Mouse (Mus musculus): ENCODE measurements at regions not wholly inside any gene's neighbourhood (a gene's known extent, or its start where the extent isn't known, plus 50 kb on each side); places are given as distances from the start of the nearest gene placed in this dataset.

- Histone ChIP-seq H3K4me2 (replicated peaks; ENCODE audit: low read depth, low read length) (no peak overlapping the region), H3K4me3 (ENCODE audit: low read depth, low read length) (no peak overlapping the region), H3K27ac (ENCODE audit: low read depth, low read length) (no peak overlapping the region), H3K36me3 (ENCODE audit: control insufficient read depth, insufficient read depth, low read length) (no peaks in the 10 kb centered on the region), H3K27me3 (ENCODE audit: control insufficient read depth, insufficient read depth, low read length) (no peaks in the 10 kb centered on the region), H3K4me1 (replicated peaks; ENCODE audit: control insufficient read depth, insufficient read depth, low read length) (no peaks in the 10 kb centered on the region), H3K9me3 (ENCODE audit: control insufficient read depth, low read length) (no peaks in the 10 kb centered on the region), H3K9ac (ENCODE audit: low read depth, low read length) (no peak overlapping the region)
- DNase-seq (ENCODE audit: low spot score) (no peak), ATAC-seq (ENCODE audit: low FRiP score) (no peak)
- WGBS, result 83% methylated on average over 8 of the region's 8 CpGs
These were observed 448.3 kb downstream of the Etnk1 start for GRCm38 (mm10) chr6:143615361-143615760.

- Histone ChIP-seq H3K4me3 (ENCODE audit: low read depth, low read length) (no peak overlapping the region), H3K4me1 (replicated peaks; ENCODE audit: control insufficient read depth, insufficient read depth, low read length) (no peaks in the 10 kb centered on the region), H3K27me3 (ENCODE audit: control insufficient read depth, insufficient read depth, low read length) (no peaks in the 10 kb centered on the region), H3K4me2 (replicated peaks; ENCODE audit: low read depth, low read length) (no peak overlapping the region), H3K9me3 (ENCODE audit: control insufficient read depth, low read length) (no peaks in the 10 kb centered on the region), H3K9ac (ENCODE audit: low read depth, low read length) (no peak overlapping the region), H3K27ac (ENCODE audit: low read depth, low read length) (no peak overlapping the region), H3K36me3 (ENCODE audit: control insufficient read depth, insufficient read depth, low read length) (no peaks in the 10 kb centered on the region)
- DNase-seq (ENCODE audit: low spot score), result no peak
- no peak for ATAC-seq (ENCODE audit: low FRiP score)
- 94% methylated on average over 4 of the region's 4 CpGs for WGBS
These were observed 449.4 kb downstream of the Etnk1 start for GRCm38 (mm10) chr6:143616386-143616785.

- no peaks in the 10 kb centered on the region for H3K4me1 ChIP-seq (replicated peaks; ENCODE audit: control insufficient read depth, insufficient read depth, low read length)
- H3K4me2 ChIP-seq (replicated peaks; ENCODE audit: low read depth, low read length), result no peak overlapping the region
- no peaks in the 10 kb centered on the region for H3K27me3 ChIP-seq (ENCODE audit: control insufficient read depth, insufficient read depth, low read length)
- no peak overlapping the region for H3K9ac ChIP-seq (ENCODE audit: low read depth, low read length)
- no peak for ATAC-seq (ENCODE audit: low FRiP score)
- no peak overlapping the region for H3K27ac ChIP-seq (ENCODE audit: low read depth, low read length)
- WGBS, result 73% methylated on average over 10 of the region's 10 CpGs
- no peaks in the 10 kb centered on the region for H3K9me3 ChIP-seq (ENCODE audit: control insufficient read depth, low read length)
- H3K36me3 ChIP-seq (ENCODE audit: control insufficient read depth, insufficient read depth, low read length), result no peaks in the 10 kb centered on the region
- DNase-seq (ENCODE audit: low spot score), result no peak
- H3K4me3 ChIP-seq (ENCODE audit: low read depth, low read length), result no peak overlapping the region
These were observed 451.5 kb downstream of the Etnk1 start for GRCm38 (mm10) chr6:143618558-143618957.

GRCm38 (mm10) chr6:143620583-143620982 lies 453.6 kb downstream of the Etnk1 start:
- ATAC-seq (ENCODE audit: low FRiP score), result no peak
- 84% methylated on average over 2 of the region's 2 CpGs for WGBS

GRCm38 (mm10) chr6:143622161-143622560 lies 455.1 kb downstream of the Etnk1 start:
- Histone ChIP-seq H3K9ac (ENCODE audit: low read depth, low read length) (no peak overlapping the region), H3K4me2 (replicated peaks; ENCODE audit: low read depth, low read length) (no peak overlapping the region), H3K27me3 (ENCODE audit: control insufficient read depth, insufficient read depth, low read length) (no peaks in the 10 kb centered on the region), H3K36me3 (ENCODE audit: control insufficient read depth, insufficient read depth, low read length) (no peaks in the 10 kb centered on the region), H3K4me1 (replicated peaks; ENCODE audit: control insufficient read depth, insufficient read depth, low read length) (no peaks in the 10 kb centered on the region), H3K27ac (ENCODE audit: low read depth, low read length) (no peak overlapping the region), H3K4me3 (ENCODE audit: low read depth, low read length) (no peak overlapping the region), H3K9me3 (ENCODE audit: control insufficient read depth, low read length) (no peaks in the 10 kb centered on the region)
- no peak for ATAC-seq (ENCODE audit: low FRiP score)
- no peak for DNase-seq (ENCODE audit: low spot score)
- WGBS, result 82% methylated on average over 2 of the region's 2 CpGs

More at GRCm38 (mm10) chr6:143620583-143620982, 453.6 kb downstream of the Etnk1 start:
- no peaks in the 10 kb centered on the region for H3K36me3 ChIP-seq (ENCODE audit: control insufficient read depth, insufficient read depth, low read length)
- H3K4me3 ChIP-seq (ENCODE audit: low read depth, low read length), result no peak overlapping the region
- H3K4me2 ChIP-seq (replicated peaks; ENCODE audit: low read depth, low read length), result no peak overlapping the region
- no peaks in the 10 kb centered on the region for H3K4me1 ChIP-seq (replicated peaks; ENCODE audit: control insufficient read depth, insufficient read depth, low read length)
- DNase-seq (ENCODE audit: low spot score), result no peak
- no peaks in the 10 kb centered on the region for H3K27me3 ChIP-seq (ENCODE audit: control insufficient read depth, insufficient read depth, low read length)
- H3K9me3 ChIP-seq (ENCODE audit: control insufficient read depth, low read length), result no peaks in the 10 kb centered on the region
- no peak overlapping the region for H3K27ac ChIP-seq (ENCODE audit: low read depth, low read length)
- no peak overlapping the region for H3K9ac ChIP-seq (ENCODE audit: low read depth, low read length)

GRCm38 (mm10) chr6:143624901-143625300 lies 457.9 kb downstream of the Etnk1 start:
- H3K4me2 ChIP-seq (replicated peaks; ENCODE audit: low read depth, low read length), result no peak overlapping the region
- H3K27me3 ChIP-seq (ENCODE audit: control insufficient read depth, insufficient read depth, low read length), result no peaks in the 10 kb centered on the region
- no peaks in the 10 kb centered on the region for H3K36me3 ChIP-seq (ENCODE audit: control insufficient read depth, insufficient read depth, low read length)
- no peaks in the 10 kb centered on the region for H3K4me1 ChIP-seq (replicated peaks; ENCODE audit: control insufficient read depth, insufficient read depth, low read length)
- ATAC-seq (ENCODE audit: low FRiP score) (no peak), DNase-seq (ENCODE audit: low spot score) (no peak)
- H3K9me3 ChIP-seq (ENCODE audit: control insufficient read depth, low read length), result no peaks in the 10 kb centered on the region
- H3K27ac ChIP-seq (ENCODE audit: low read depth, low read length), result no peak overlapping the region
- 92% methylated on average over 3 of the region's 3 CpGs for WGBS
- no peak overlapping the region for H3K4me3 ChIP-seq (ENCODE audit: low read depth, low read length)
- H3K9ac ChIP-seq (ENCODE audit: low read depth, low read length), result no peak overlapping the region

GRCm38 (mm10) chr6:143631581-143631980 lies 464.6 kb downstream of the Etnk1 start:
- Histone ChIP-seq H3K4me2 (replicated peaks; ENCODE audit: low read depth, low read length) (no peak overlapping the region), H3K4me1 (replicated peaks; ENCODE audit: control insufficient read depth, insufficient read depth, low read length) (no peaks in the 10 kb centered on the region), H3K27ac (ENCODE audit: low read depth, low read length) (no peak overlapping the region), H3K9ac (ENCODE audit: low read depth, low read length) (no peak overlapping the region), H3K27me3 (ENCODE audit: control insufficient read depth, insufficient read depth, low read length) (no peaks in the 10 kb centered on the region), H3K9me3 (ENCODE audit: control insufficient read depth, low read length) (no peaks in the 10 kb centered on the region), H3K4me3 (ENCODE audit: low read depth, low read length) (no peak overlapping the region), H3K36me3 (ENCODE audit: control insufficient read depth, insufficient read depth, low read length) (no peaks in the 10 kb centered on the region)
- ATAC-seq (ENCODE audit: low FRiP score) (no peak), DNase-seq (ENCODE audit: low spot score) (no peak)
- WGBS, result 78% methylated on average over 7 of the region's 7 CpGs

- WGBS, result 70% methylated on average over 6 of the region's 6 CpGs
- ATAC-seq (ENCODE audit: low FRiP score), result no peak
- DNase-seq (ENCODE audit: low spot score), result no peak
- H3K4me3 ChIP-seq (ENCODE audit: low read depth, low read length), result no peak overlapping the region
- no peaks in the 10 kb centered on the region for H3K36me3 ChIP-seq (ENCODE audit: control insufficient read depth, insufficient read depth, low read length)
- no peaks in the 10 kb centered on the region for H3K27me3 ChIP-seq (ENCODE audit: control insufficient read depth, insufficient read depth, low read length)
- no peak overlapping the region for H3K27ac ChIP-seq (ENCODE audit: low read depth, low read length)
- no peaks in the 10 kb centered on the region for H3K4me1 ChIP-seq (replicated peaks; ENCODE audit: control insufficient read depth, insufficient read depth, low read length)
- no peak overlapping the region for H3K4me2 ChIP-seq (replicated peaks; ENCODE audit: low read depth, low read length)
- H3K9ac ChIP-seq (ENCODE audit: low read depth, low read length), result no peak overlapping the region
- H3K9me3 ChIP-seq (ENCODE audit: control insufficient read depth, low read length), result no peaks in the 10 kb centered on the region
These were observed 466.7 kb downstream of the Etnk1 start for GRCm38 (mm10) chr6:143633710-143634109.

GRCm38 (mm10) chr6:143634334-143634733 lies 467.3 kb downstream of the Etnk1 start:
- H3K27me3 ChIP-seq (ENCODE audit: control insufficient read depth, insufficient read depth, low read length), result no peaks in the 10 kb centered on the region
- no peaks in the 10 kb centered on the region for H3K4me1 ChIP-seq (replicated peaks; ENCODE audit: control insufficient read depth, insufficient read depth, low read length)
- no peaks in the 10 kb centered on the region for H3K36me3 ChIP-seq (ENCODE audit: control insufficient read depth, insufficient read depth, low read length)
- H3K4me2 ChIP-seq (replicated peaks; ENCODE audit: low read depth, low read length), result no peak overlapping the region
- ATAC-seq (ENCODE audit: low FRiP score) (no peak), DNase-seq (ENCODE audit: low spot score) (no peak)
- no peak overlapping the region for H3K9ac ChIP-seq (ENCODE audit: low read depth, low read length)
- no peak overlapping the region for H3K27ac ChIP-seq (ENCODE audit: low read depth, low read length)
- 84% methylated on average over 10 of the region's 10 CpGs for WGBS
- no peaks in the 10 kb centered on the region for H3K9me3 ChIP-seq (ENCODE audit: control insufficient read depth, low read length)
- no peak overlapping the region for H3K4me3 ChIP-seq (ENCODE audit: low read depth, low read length)
